Mouse (Mus musculus): Measurements from ENCODE around the gene Gsta3. TPM values are rescaled to one million over a fixed set of nuclear protein-coding genes. Genes with fewer than 3 reads are reported as not detected.
"Not testable (repeated sequence)": the region's sequence is repeated elsewhere in the genome, so short reads cannot be mapped to it uniquely, and the experiment has no call there.

The Gsta3 gene
- polyA plus RNA-seq, 1 experiment from 2014 or later = 0.68 TPM

DNA sequence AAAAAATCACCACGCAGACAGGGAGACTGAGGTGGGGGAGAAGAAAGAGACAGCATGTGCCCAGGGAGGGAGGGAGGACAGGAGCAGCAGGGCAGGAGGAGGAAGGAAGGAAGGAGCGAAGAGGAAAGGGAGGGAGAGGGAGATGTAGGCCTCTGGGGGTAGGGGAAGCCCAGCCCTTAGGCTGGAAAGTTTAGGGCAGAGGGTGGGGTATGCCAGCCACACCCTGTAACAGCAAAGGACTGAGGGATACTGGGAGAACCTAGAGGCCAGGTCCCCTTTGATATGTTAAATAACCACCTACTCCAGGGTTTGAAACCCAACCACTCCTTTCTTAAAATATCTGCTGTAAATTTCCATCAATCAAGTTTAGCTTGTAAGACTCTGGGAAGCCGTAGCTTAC, 16.0 kb downstream of the Gsta3 start:
- no peaks in the 10 kb centered on the region for H3K27me3 ChIP-seq (replicated peaks)
- H3K4me3 ChIP-seq (replicated peaks) = no peak overlapping the region
- WGBS = 46% methylated on average over 3 of the region's 3 CpGs
- no peak overlapping the region for H3K4me2 ChIP-seq
- ATAC-seq (ENCODE audit: low FRiP score) = no peak
- no peaks in the 10 kb centered on the region for H3K4me1 ChIP-seq
- no peaks in the 10 kb centered on the region for H3K36me3 ChIP-seq
- H3K9ac ChIP-seq (replicated peaks) = no peak overlapping the region
- H3K9me3 ChIP-seq (replicated peaks) = no peaks in the 10 kb centered on the region
- no peak overlapping the region for H3K27ac ChIP-seq (replicated peaks)

DNA sequence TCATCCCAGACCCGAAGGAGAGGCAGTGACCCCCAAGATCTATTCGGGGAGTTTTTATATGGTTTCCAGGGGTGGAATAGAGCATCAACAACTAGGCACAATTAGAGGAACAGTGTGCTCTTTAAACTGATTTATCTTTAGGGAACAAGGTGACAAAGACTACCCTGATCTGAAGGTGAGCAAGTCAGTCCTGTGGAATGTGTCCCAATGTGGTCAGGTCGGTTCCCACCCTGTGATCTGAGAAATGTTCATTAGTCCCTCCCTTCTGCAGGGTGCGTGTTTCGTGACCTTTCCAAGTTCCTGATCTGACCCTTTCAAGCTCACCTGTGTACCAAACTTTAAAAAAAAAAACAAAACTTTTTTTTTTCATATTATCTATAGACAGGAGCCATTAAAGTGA, 16.5 kb downstream of the Gsta3 start:
- no peak overlapping the region for H3K27ac ChIP-seq (replicated peaks)
- no peaks in the 10 kb centered on the region for H3K36me3 ChIP-seq
- no peaks in the 10 kb centered on the region for H3K27me3 ChIP-seq (replicated peaks)
- 77% methylated on average over 5 of the region's 5 CpGs for whole genome bisulfite sequencing
- no peak overlapping the region for H3K4me3 ChIP-seq (replicated peaks)
- no peak overlapping the region for H3K4me2 ChIP-seq
- no peak overlapping the region for H3K9ac ChIP-seq (replicated peaks)
- H3K4me1 ChIP-seq = no peaks in the 10 kb centered on the region
- no peak for ATAC-seq (ENCODE audit: low FRiP score)
- no peaks in the 10 kb centered on the region for H3K9me3 ChIP-seq (replicated peaks)

DNA sequence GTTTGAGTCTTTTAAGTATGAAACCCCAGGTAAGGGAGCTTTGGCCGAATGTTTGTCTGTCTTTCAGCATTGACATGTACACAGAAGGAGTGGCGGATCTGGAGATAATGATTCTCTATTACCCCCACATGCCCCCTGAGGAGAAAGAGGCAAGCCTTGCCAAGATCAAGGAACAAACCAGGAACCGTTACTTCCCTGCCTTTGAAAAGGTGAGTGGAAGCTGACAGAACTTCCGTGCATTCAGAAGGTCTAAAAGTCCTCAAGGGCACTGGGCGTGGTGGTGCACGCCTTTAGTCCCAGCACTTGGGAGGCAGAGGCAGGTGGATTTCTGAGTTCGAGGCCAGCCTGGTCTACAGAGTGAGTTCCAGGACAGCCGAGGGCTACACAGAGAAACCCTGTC, 19.6 kb downstream of the Gsta3 start:
- 89% methylated on average over 8 of the region's 8 CpGs for WGBS
- H3K4me3 ChIP-seq (replicated peaks); H3K27ac ChIP-seq (replicated peaks); H3K4me2 ChIP-seq; H3K9me3 ChIP-seq (replicated peaks); ATAC-seq (ENCODE audit: low FRiP score); H3K27me3 ChIP-seq (replicated peaks); H3K36me3 ChIP-seq; H3K9ac ChIP-seq (replicated peaks); H3K4me1 ChIP-seq: not testable (repeated sequence)

DNA sequence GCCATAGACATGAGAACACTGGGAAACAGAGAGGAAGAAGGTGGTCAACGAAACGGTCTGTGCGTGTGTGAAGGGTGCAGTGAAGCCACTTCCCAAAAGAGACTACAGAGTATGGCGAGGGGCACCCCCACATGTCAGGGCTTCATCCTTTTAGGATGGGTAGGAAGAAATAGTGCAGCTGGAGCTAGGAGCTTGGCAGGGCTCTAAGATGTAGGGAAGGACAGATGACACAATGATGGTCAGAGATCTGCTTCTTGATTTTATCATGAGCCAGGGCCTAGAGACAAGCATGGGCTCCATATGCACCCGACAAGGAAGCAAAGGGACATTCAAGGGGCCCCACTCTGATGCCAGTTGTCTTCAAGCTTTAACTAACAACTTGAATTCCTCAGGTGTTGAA, 22.0 kb downstream of the Gsta3 start:
- Histone ChIP-seq H3K4me2 (no peak overlapping the region), H3K27ac (replicated peaks) (no peak overlapping the region), H3K27me3 (replicated peaks) (no peaks in the 10 kb centered on the region), H3K4me1 (no peaks in the 10 kb centered on the region), H3K9me3 (replicated peaks) (no peaks in the 10 kb centered on the region), H3K4me3 (replicated peaks) (no peak overlapping the region), H3K36me3 (no peaks in the 10 kb centered on the region), H3K9ac (replicated peaks) (no peak overlapping the region)
- 95% methylated on average over 5 of the region's 5 CpGs for WGBS
- no peak for ATAC-seq (ENCODE audit: low FRiP score)

DNA sequence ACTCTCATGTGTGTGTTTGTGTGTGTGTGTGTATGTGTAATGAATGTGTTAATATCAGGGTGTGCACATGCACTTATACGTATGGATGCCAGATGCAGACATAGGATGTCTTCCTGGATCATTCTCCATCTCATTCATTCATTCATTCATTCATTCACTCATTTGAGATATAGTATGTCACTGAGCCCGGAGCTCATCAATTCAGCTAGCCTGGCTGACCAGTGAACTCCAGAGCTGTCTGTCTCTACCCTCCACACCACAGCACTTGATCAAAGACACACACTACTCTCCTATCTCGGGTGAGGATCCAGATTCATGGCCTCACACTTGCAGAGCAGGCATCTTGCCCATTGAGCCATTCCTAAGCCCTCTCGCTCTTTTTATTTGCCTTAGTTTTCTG, 23.6 kb downstream of the Gsta3 start:
- no peak overlapping the region for H3K9ac ChIP-seq (replicated peaks)
- no peaks in the 10 kb centered on the region for H3K36me3 ChIP-seq
- H3K9me3 ChIP-seq (replicated peaks) = no peaks in the 10 kb centered on the region
- H3K4me1 ChIP-seq = no peaks in the 10 kb centered on the region
- H3K4me2 ChIP-seq = no peak overlapping the region
- H3K27ac ChIP-seq (replicated peaks) = no peak overlapping the region
- no peaks in the 10 kb centered on the region for H3K27me3 ChIP-seq (replicated peaks)
- no peak overlapping the region for H3K4me3 ChIP-seq (replicated peaks)
- 93% methylated on average over 4 of the region's 4 CpGs for WGBS
- no peak for ATAC-seq (ENCODE audit: low FRiP score)

DNA sequence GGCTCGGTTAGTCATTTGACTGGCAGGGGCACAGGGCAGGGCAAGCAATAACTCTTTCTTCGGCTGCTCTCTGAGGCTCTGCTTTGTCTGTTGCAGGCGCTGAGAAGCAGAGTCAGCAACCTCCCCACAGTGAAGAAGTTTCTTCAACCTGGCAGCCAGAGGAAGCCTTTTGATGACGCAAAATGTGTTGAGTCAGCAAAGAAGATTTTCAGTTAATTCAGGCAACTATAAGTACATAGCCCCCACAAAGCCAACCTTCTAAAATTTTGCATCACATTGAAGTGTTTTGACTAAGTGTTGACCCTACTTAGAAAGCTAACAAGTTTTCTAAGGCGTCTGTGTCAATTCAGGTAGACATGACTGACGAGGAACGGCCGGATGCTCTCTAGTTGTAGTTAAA, 24.4 kb downstream of the Gsta3 start:
- no peak for ATAC-seq (ENCODE audit: low FRiP score)
- no peak overlapping the region for H3K9ac ChIP-seq (replicated peaks)
- H3K27ac ChIP-seq (replicated peaks) = no peak overlapping the region
- no peaks in the 10 kb centered on the region for H3K36me3 ChIP-seq
- H3K4me2 ChIP-seq = no peak overlapping the region
- H3K9me3 ChIP-seq (replicated peaks) = no peaks in the 10 kb centered on the region
- 76% methylated on average over 8 of the region's 8 CpGs for WGBS
- no peak overlapping the region for H3K4me3 ChIP-seq (replicated peaks)
- H3K27me3 ChIP-seq (replicated peaks) = no peaks in the 10 kb centered on the region
- H3K4me1 ChIP-seq = no peaks in the 10 kb centered on the region

DNA sequence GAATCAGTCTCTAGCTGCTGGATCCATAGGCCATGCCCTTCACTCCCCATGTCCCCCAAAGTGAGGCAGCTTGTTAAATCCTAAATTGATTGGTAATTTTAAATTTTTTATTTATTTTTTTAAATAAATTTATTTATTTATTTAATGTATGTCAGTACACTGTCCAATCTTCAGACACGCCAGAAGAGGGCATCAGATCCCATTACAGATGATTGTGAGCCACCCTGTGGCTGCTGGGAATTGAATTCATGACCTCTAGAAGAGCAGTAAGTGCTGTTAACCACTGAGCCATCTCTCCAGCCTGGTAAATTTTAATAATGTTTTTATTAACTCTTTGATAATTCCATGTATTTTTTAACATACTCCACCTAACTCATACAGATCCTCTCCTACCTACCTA, 26.4 kb downstream of the Gsta3 start:
- H3K9ac ChIP-seq (replicated peaks) = no peak overlapping the region
- H3K4me2 ChIP-seq = no peak overlapping the region
- no peak overlapping the region for H3K4me3 ChIP-seq (replicated peaks)
- no peak overlapping the region for H3K27ac ChIP-seq (replicated peaks)
- H3K36me3 ChIP-seq = no peaks in the 10 kb centered on the region
- WGBS = 94% methylated on average over 1 of the region's 1 CpGs
- ATAC-seq (ENCODE audit: low FRiP score) = no peak
- H3K27me3 ChIP-seq (replicated peaks) = no peaks in the 10 kb centered on the region
- H3K9me3 ChIP-seq (replicated peaks) = no peaks in the 10 kb centered on the region
- H3K4me1 ChIP-seq = 0 out of 2 replicates have a peak, but pooled peaks cover under 1% of the 10 kb centered on the region

DNA sequence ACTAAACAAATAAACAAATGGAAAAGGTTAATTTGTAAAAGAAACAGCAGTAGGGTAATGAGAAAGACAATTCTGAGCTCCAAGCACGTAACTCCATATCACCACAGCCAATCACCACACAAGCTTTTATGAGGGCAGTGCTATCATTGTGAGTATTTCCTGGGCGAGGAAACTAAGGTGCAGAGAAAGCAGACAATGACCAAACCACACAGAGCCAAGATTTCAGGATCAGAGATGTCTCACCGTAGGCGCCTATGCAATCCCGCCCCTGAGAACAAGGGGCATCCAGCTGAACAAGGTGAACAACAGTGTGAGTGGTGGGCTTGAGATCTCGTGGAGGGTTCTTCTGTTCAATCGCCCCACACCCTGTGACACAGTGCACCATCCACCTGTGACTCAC, 27.1 kb downstream of the Gsta3 start:
- H3K4me1 ChIP-seq; H3K27me3 ChIP-seq (replicated peaks); ATAC-seq (ENCODE audit: low FRiP score); H3K9ac ChIP-seq (replicated peaks); H3K36me3 ChIP-seq; H3K27ac ChIP-seq (replicated peaks); H3K4me2 ChIP-seq; H3K9me3 ChIP-seq (replicated peaks); H3K4me3 ChIP-seq (replicated peaks): not testable (repeated sequence)
- WGBS = 86% methylated on average over 6 of the region's 7 CpGs

DNA sequence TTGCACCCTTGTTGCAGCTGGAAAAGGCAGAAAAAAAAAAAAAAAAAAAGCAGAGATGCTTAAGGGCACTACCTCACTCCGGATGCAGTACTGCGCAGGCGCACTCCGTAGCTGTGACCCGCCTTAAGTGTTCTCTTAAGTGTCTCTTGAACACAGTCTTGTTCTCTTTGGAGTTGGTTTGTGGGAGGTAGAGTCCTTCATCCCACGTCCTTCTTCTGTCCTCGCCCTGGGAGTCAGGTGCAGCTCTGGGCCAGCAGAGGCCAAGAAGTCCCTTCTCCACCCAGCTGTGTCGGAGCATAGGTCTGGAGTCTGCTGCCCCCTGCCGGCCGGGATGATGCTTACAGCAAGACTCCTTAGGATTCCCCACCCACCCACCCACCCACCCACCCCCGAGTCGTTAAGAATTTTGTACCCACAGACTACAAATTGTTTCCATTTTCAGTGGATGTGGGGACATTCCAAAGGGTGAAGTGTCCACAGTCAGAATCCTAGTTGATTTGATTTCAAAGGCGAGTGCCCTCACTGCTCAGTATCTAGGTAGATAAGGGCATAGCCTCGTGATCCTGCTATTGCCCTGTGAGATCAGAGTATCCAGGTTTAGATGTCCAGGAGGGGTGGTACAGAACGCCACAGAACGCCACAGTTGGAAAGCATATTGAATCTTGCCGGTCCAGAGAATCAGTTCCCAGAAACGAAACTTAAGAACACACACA, 31.1 kb downstream of the Gsta3 start:
- H3K9me3 ChIP-seq (replicated peaks) = no peaks in the 10 kb centered on the region
- H3K4me3 ChIP-seq (replicated peaks) = peak overlapping the region; percentile 8
- H3K4me1 ChIP-seq = 0 out of 2 replicates have a peak, but pooled peaks cover 5% of the 10 kb centered on the region
- peak overlapping the region; percentile 52 for H3K4me2 ChIP-seq
- no peak overlapping the region for H3K9ac ChIP-seq (replicated peaks)
- no peaks in the 10 kb centered on the region for H3K27me3 ChIP-seq (replicated peaks)
- peak; percentile 59; the same call in 1 of the 2 replicates for ATAC-seq (ENCODE audit: low FRiP score)
- H3K36me3 ChIP-seq = no peaks in the 10 kb centered on the region
- no peak overlapping the region for H3K27ac ChIP-seq (replicated peaks)
- 23% methylated on average over 18 of the region's 18 CpGs for WGBS

DNA sequence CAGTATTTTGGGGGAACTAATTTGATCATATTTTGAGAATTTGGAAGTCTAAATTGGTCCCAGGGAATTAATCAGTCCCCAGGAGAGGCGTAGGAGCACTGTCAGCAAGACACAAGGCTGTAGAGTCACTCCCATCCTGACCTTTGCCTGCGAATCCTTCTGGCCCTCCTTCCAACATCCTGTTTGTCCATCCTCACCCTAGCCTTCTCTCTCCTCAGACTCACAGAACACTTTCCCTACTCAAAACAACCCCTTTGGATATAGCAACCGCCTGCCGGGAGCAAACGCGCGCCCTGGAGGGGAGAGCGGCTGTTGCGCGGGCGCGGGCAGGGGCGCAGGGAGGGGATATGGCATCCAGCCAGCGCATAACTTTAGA, 31.7 kb downstream of the Gsta3 start:
- Histone ChIP-seq H3K4me2 (peak overlapping the region; percentile 52), H3K27ac (replicated peaks) (no peak overlapping the region), H3K36me3 (no peaks in the 10 kb centered on the region), H3K9me3 (replicated peaks) (no peaks in the 10 kb centered on the region), H3K27me3 (replicated peaks) (no peaks in the 10 kb centered on the region), H3K4me3 (replicated peaks) (peak overlapping the region; percentile 8), H3K9ac (replicated peaks) (no peak overlapping the region), H3K4me1 (0 out of 2 replicates have a peak, but pooled peaks cover 5% of the 10 kb centered on the region)
- WGBS = 19% methylated on average over 14 of the region's 14 CpGs
- ATAC-seq (ENCODE audit: low FRiP score) = no peak

DNA sequence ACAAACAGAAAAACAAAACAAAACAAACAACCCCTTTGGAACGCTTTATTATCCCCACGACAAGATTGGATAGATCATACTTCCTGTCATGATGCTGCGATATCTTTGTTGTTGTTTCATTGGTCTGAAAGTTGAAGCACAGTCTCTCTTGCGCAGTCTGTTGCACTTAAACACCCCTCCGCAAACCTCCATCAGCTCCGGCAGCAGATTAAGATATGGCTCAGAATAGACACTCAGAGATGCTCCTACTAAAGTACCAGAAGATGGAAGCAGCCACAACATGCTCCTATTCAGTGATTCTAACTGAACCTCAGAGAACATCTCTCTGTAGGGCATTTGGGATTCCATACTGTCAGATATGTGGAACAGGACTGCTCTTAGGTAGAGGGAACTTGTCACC, 32.7 kb downstream of the Gsta3 start:
- H3K27me3 ChIP-seq (replicated peaks) = no peaks in the 10 kb centered on the region
- H3K4me2 ChIP-seq = no peak overlapping the region
- ATAC-seq (ENCODE audit: low FRiP score) = no peak
- H3K27ac ChIP-seq (replicated peaks) = no peak overlapping the region
- WGBS = 95% methylated on average over 6 of the region's 6 CpGs
- no peak overlapping the region for H3K4me3 ChIP-seq (replicated peaks)
- H3K9me3 ChIP-seq (replicated peaks) = no peaks in the 10 kb centered on the region
- 0 out of 2 replicates have a peak, but pooled peaks cover 5% of the 10 kb centered on the region for H3K4me1 ChIP-seq
- H3K36me3 ChIP-seq = no peaks in the 10 kb centered on the region
- H3K9ac ChIP-seq (replicated peaks) = no peak overlapping the region

DNA sequence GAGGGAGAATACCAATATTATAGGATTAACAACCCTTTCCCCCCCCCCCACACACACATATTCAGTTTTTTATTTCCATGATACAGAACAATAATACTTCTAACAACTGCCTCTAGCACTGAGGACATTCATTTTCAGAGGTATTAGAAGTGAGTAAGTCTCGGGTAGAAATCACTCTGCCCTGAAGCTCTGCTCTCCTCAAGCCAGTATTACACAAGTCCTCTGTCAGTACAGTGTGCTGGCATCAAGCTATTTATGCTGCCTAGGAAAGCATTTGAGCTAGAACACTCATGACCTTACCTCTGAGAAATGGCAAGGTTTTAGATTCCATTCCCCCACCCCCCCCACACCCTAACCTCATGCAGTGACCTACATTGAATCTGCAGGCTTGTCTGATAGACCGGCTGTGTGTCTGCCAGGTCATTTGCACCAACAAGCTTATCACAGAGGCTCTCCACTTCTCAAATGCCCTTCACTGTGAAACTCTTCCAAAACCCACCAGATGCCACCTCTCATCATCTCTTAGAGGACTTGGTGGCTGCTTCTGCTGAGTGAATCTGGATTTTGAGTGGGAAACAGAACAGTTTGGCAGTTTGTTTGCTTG, 34.1 kb downstream of the Gsta3 start:
- 0 out of 2 replicates have a peak, but pooled peaks cover 5% of the 10 kb centered on the region for H3K4me1 ChIP-seq
- no peak overlapping the region for H3K4me2 ChIP-seq
- ATAC-seq (ENCODE audit: low FRiP score) = no peak
- no peaks in the 10 kb centered on the region for H3K9me3 ChIP-seq (replicated peaks)
- no peaks in the 10 kb centered on the region for H3K27me3 ChIP-seq (replicated peaks)
- no peak overlapping the region for H3K4me3 ChIP-seq (replicated peaks)
- WGBS = 85% methylated on average over 2 of the region's 2 CpGs
- H3K36me3 ChIP-seq = no peaks in the 10 kb centered on the region
- H3K27ac ChIP-seq (replicated peaks) = no peak overlapping the region
- no peak overlapping the region for H3K9ac ChIP-seq (replicated peaks)
